Mouse (Mus musculus) lung, embryonic 14.5 days (tissue): ENCODE measurements around the gene Cela1. TPM values are rescaled to one million over a fixed set of nuclear protein-coding genes. Genes with fewer than 3 reads are reported as not detected.
A peak's percentile ranks its signal among the peaks of the same experiment; 100 is the strongest.

Source experiments
- ATAC-seq: fragments of 200-750 bp; cut with Nextera tagmentation; 2 replicates; pipeline ENCODE4 v1.8.0; 2017; ENCODE audit warnings: mild to moderate bottlenecking, moderate TSS enrichment, moderate library complexity; ENCODE audit not compliant: insufficient read depth
- DNase-seq: peaks from one replicate; pipeline ENCODE4 v3.0.0-alpha.2; 2015
- H3K27ac ChIP-seq: fragments of 300-500 bp; sonication (generic); 2 replicates; pipeline ENCODE4 v1.5.1; 2014; ENCODE audit warnings: low read depth, mild to moderate bottlenecking, moderate library complexity
- H3K27me3 ChIP-seq: fragments of 300-500 bp; sonication (generic); 2 replicates; pipeline ENCODE4 v1.6.1; 2014; ENCODE audit warnings: low read length, control low read depth; ENCODE audit not compliant: insufficient read depth
- H3K36me3 ChIP-seq: fragments of 300-500 bp; sonication (generic); 2 replicates; pipeline ENCODE4 v1.6.1; 2014; ENCODE audit warnings: control low read depth; ENCODE audit not compliant: insufficient read depth
- H3K4me1 ChIP-seq: fragments of 300-500 bp; sonication (generic); 2 replicates; pipeline ENCODE4 v1.6.1; 2014; ENCODE audit warnings: antibody characterized with exemption, control low read depth; ENCODE audit not compliant: insufficient read depth
- H3K4me2 ChIP-seq: fragments of 300-500 bp; sonication (generic); 2 replicates; pipeline ENCODE4 v1.6.1; 2014; ENCODE audit warnings: mild to moderate bottlenecking
- H3K4me3 ChIP-seq: fragments of 300-500 bp; sonication (generic); 2 replicates; pipeline ENCODE4 v1.5.1; 2014; ENCODE audit warnings: low read depth, low read length
- H3K9ac ChIP-seq: fragments of 300-500 bp; sonication (generic); 2 replicates; pipeline ENCODE4 v1.6.1; 2014
- H3K9me3 ChIP-seq: fragments of 300-500 bp; sonication (generic); 2 replicates; pipeline ENCODE4 v1.6.1; 2016; ENCODE audit warnings: low read depth, low read length, control low read depth
- CTCF ChIP-seq: IDR thresholded peaks from 2 replicates; pipeline ENCODE4 v1.5.1; 2016; ENCODE audit warnings: antibody characterized with exemption, low read depth
- WGBS: fragments of 180-500 bp; shearing (Covaris S2); extraction: QIAGEN DNeasy Blood & Tissue Kit; methylation state at CpG from one replicate; pipeline ENCODE4 v1.1.7; 2014; 5-methylcytosine and 5-hydroxymethylcytosine counted together
- polyA plus RNA-seq: library from polyadenylated mRNA; unstranded; fragments of >200 nt; fragmentation: Nextera tagmentation; extraction: Ambion mirVana; gene quantifications from 2 replicates; pipeline ENCODE4 v1.2.1, GENCODE M21; 2014

Gene Cela1
- polyA plus RNA-seq, 1 experiment from 2014 or later: 0.97 TPM

DNA sequence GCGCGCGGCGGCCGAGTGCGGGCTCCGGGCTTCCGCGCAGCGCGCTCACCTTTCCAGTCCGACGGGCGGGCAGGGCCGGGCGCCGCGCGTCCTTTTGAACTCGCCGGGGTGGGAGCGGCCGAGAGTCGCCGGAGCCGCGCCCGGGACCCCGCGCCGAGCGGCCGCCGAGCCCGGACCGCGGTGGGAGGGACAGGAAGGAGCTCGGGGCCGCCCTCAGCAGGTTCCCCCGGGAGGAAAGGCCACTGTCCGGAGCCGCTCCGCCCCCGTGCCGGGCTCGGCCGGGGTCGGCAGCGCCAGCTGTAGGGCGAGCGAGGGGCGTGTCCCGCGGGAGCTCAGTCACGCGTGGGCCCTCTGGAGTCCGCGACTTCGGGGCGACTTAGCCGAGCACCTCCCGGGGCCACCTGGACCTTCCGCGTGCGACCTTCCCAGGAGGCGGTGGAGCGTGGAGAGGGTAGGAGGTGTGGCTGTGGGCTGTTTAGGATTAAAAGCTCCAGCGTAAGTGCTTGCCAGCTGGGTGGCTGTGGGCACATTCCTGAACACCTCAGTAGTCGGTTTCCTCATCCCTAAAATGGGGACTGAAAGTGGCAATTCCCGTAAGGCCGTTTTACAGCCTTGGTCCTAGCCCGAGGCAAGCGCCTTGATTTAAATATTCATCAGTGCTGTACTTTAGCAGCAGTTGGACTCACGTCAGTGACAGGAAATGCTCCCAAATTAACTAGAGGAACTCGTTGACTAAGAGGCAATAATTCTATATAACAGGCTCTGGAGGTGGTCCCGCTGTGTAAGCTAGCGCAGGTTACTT lies 50.8 kb downstream of the Cela1 start, which contains the start of gene Smagp:
Smagp (minus strand) TSS at position 241 of the 802 bp plus-strand sequence.
- under 1% methylated on average over 76 of the region's 77 CpGs for WGBS
- no peak for TF ChIP-seq CTCF
- Histone ChIP-seq H3K4me3 (peak within 1 kb of the TSS; percentile 57), H3K27me3 (peaks cover 45% of the 10 kb centered on the region), H3K4me1 (no peaks in the 10 kb centered on the region), H3K9me3 (no peaks in the 10 kb centered on the region), H3K27ac (no peak within 1 kb of the TSS), H3K9ac (peak within 1 kb of the TSS; percentile 52), H3K4me2 (peak within 1 kb of the TSS; percentile 92), H3K36me3 (no peaks in the 10 kb centered on the region)
- peak; percentile 44 for DNase-seq
- 0 out of 2 replicates have a peak, but pooled peaks have one; percentile 26 for ATAC-seq

DNA sequence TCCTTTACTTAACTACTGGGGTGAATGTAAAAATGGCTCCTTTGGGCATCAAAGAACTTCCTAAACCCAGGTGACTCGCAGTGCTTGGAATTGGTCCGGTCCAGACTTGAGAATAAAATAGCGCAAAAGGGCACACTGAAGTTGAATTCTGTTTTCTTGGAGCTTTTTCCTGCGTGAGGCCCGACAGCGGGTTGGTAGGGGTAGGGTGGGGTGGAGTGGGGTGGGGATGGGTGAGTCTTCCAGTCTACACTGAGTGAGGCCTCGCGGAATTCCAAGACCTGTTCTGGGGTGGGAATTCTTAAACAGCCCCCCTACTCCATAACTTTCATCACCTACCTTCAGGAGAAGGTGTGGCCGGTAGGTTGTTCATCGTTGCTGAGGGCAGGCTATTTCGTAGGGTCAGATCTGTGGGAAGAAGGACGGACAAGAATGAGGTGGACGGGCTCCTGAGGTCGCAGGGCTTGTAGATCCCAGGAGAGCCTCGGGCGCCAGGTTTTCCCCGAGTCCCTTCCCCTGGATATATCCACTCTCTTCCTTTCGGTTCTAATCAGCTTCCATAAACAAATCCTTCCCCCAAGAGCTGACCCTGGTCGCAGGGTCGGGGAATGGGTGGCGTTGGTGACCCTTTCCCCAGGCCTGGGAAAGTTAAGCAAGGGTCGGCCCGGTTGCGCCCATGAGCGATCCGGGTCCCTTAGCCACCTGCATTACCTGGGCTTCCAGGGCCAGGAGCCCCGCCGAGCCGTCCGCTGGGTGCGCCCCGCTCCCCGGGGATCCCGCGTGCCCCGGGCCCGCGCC lies 51.7 kb downstream of the Cela1 start:
- H3K4me2 ChIP-seq: peak overlapping the region; percentile 92
- peak overlapping the region; percentile 52 for H3K9ac ChIP-seq
- no peaks in the 10 kb centered on the region for H3K4me1 ChIP-seq
- TF ChIP-seq CTCF: no peak
- ATAC-seq (no peak; the same call in 1 of the 2 replicates), DNase-seq (no peak)
- H3K27ac ChIP-seq: no peak overlapping the region
- peak overlapping the region; percentile 57 for H3K4me3 ChIP-seq
- peaks cover 45% of the 10 kb centered on the region for H3K27me3 ChIP-seq
- no peaks in the 10 kb centered on the region for H3K36me3 ChIP-seq
- no peaks in the 10 kb centered on the region for H3K9me3 ChIP-seq
- 2% methylated on average over 38 of the region's 38 CpGs for WGBS

DNA sequence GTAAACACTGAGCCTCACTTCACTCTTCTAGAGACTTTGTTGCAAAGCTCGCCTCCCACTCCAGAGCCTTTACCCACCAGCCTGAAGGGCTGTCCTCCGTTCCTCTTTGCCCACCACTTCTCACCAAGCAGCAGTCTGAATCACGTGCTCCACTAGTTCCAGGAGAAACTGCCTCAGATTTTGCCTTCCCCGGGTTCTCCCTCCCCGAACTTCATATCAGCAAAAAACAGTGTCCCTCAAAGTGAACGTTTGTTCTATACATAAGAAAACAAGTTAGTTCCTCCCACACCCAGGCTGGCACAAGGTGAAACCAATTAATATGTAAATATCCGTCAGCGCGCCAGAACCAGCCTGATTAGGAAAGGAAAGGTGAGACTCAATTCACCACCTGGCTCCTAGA lies 52.5 kb downstream of the Cela1 start:
- H3K9me3 ChIP-seq: no peaks in the 10 kb centered on the region
- TF ChIP-seq CTCF: no peak
- no peak overlapping the region for H3K4me2 ChIP-seq
- 8% methylated on average over 9 of the region's 9 CpGs for WGBS
- H3K4me3 ChIP-seq: no peak overlapping the region
- no peaks in the 10 kb centered on the region for H3K4me1 ChIP-seq
- no peaks in the 10 kb centered on the region for H3K36me3 ChIP-seq
- H3K27ac ChIP-seq: no peak overlapping the region
- ATAC-seq (no peak), DNase-seq (no peak)
- no peak overlapping the region for H3K9ac ChIP-seq
- H3K27me3 ChIP-seq: peaks cover 45% of the 10 kb centered on the region

DNA sequence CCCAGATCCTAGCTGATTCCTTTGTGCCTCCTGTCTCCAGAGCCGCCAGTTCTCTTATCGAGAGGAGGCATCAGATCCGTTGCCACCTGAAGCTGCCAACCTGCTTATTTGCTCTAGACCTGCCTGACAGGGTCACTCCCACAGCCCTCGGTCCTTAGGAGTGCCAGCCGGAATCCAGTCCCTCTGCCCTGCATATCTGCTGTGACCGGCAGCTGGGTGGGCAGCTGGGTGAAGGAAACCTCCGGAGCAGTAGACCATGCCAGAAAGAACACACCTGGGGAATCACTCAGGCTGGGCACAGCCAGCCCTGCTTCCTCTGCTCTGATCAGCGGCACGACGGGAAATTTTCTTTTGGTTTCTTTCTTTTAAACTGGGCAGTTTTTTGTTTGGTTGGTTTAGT lies 54.4 kb downstream of the Cela1 start:
- Histone ChIP-seq H3K36me3 (no peaks in the 10 kb centered on the region), H3K27ac (no peak overlapping the region), H3K4me1 (no peaks in the 10 kb centered on the region), H3K9me3 (no peaks in the 10 kb centered on the region), H3K4me3 (no peak overlapping the region), H3K4me2 (no peak overlapping the region), H3K9ac (no peak overlapping the region), H3K27me3 (peaks cover 39% of the 10 kb centered on the region)
- 70% methylated on average over 10 of the region's 10 CpGs for WGBS
- no peak for DNase-seq
- no peak for TF ChIP-seq CTCF
- ATAC-seq: no peak

DNA sequence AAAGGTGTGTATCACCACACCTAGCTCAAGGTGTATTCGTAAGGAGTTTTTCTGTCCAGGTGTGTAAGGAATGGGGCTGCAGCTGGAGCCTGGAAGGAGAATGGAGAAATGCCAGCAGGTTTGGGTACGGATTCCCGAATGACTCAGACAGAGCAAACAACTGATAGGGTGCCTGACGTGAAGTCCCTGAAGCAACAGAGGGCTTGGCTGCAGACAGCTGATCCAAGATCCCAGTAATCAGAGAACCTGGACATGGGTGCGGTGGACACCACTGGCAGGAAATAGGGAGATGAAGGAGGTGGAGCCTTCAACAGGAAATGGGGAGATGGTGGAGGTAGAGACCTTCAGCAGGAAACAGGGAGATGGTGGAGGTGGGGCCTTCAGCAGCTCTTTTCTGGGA lies 55.4 kb downstream of the Cela1 start:
- no peaks in the 10 kb centered on the region for H3K36me3 ChIP-seq
- no peak overlapping the region for H3K27ac ChIP-seq
- no peak for TF ChIP-seq CTCF
- ATAC-seq: no peak
- no peaks in the 10 kb centered on the region for H3K4me1 ChIP-seq
- no peaks in the 10 kb centered on the region for H3K9me3 ChIP-seq
- no peak overlapping the region for H3K4me2 ChIP-seq
- H3K27me3 ChIP-seq: peaks cover 32% of the 10 kb centered on the region
- WGBS: 67% methylated on average over 5 of the region's 5 CpGs
- H3K9ac ChIP-seq: no peak overlapping the region
- no peak for DNase-seq
- H3K4me3 ChIP-seq: no peak overlapping the region

GRCm38 (mm10) chr15:100631454-100632170 lies 56.1 kb downstream of the Cela1 start:
- Histone ChIP-seq H3K9me3 (no peaks in the 10 kb centered on the region), H3K4me1 (no peaks in the 10 kb centered on the region), H3K27me3 (peaks cover 25% of the 10 kb centered on the region), H3K36me3 (no peaks in the 10 kb centered on the region), H3K4me3 (no peak overlapping the region), H3K9ac (no peak overlapping the region), H3K27ac (no peak overlapping the region), H3K4me2 (no peak overlapping the region)
- DNase-seq (no peak), ATAC-seq (no peak)
- 75% methylated on average over 12 of the region's 12 CpGs for WGBS
- no peak for TF ChIP-seq CTCF
